Mouse (Mus musculus): Measurements from ENCODE around the gene Olfr320.
"Not testable (repeated sequence)": the region's sequence is repeated elsewhere in the genome, so short reads cannot be mapped to it uniquely, and the experiment has no call there.

Olfr320 gene

DNA sequence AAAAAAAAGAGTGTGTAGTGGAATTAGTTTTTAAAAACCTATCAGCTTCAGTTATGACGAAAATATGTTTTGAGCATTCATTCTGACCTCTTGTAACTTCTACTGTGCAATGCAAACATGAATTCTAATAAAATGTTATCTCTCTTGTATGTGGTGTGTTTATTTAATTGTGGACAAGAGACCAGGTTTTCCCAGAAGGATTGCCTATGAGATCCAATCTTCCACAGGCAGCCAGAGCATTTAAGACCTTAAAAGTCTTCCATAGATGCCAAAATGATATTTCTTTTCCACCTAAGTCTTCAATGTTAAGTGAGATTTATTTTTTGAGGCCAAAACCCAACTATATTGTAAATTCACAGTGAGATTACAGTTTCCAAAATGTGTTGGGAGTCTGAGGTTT, at the start of gene Olfr320:
Gene Olfr320, plus strand, starts transcription at position 301 of the 400 bp plus-strand sequence.
- DNase-seq (ENCODE audit: low spot score), result no peak

DNA sequence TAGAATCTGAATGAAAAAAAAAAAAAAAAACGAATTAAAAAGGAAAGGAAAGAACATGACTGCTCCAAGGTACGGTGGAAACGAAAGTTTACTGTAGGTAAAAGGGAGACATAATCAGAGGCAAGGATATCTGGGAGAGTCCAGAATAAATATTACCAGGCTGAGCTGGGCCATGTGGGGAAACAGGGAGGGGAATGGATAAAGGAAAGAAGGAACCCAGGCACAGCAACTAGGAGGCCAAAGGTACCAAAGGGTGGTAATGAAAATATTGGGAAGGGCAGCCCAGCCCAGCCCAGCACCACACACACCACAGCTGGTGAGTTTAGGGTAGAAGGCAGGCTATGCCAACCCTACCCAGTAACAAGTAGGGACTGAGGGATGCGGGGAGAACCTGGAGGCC, 46.0 kb upstream of the Olfr320 start:
- DNase-seq (ENCODE audit: low spot score), result no peak

- peak; percentile 35 for DNase-seq (ENCODE audit: low spot score)
Observed at GRCm38 (mm10) chr11:58636376-58636977, 44.4 kb upstream of the Olfr320 start.

DNA sequence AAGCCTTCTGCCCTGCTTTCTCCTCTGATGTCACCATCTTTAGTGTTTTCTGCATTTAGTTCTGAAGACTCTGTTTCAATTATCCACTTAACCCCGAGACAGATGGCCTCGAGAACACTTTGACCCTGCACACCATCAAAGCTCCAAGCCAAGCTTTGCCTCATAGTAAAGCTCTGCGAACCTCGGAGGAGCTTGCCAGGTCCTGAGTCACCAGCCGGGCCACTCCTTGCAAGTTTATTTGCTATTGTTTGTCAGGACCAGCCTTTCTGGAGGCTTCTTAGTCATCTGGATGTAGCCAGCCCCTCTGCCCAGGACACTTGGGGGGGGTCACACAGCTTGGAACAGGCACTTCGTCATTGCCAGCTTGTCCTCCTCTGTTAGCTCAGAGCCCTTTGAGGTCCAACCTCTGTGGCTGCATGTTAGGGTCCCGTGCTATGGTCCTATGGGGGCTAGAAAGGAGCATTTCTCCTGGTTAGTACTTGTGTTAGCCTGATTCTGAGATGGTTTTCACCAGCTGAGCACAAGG, 42.7 kb upstream of the Olfr320 start:
- peak; percentile 38 for DNase-seq (ENCODE audit: low spot score)

GRCm38 (mm10) chr11:58640272-58640867, 40.5 kb upstream of the Olfr320 start, which contains the start of gene Trim58:
Gene Trim58, plus strand, starts transcription at chr11:58640465.
- peak; percentile 8 for DNase-seq (ENCODE audit: low spot score)

- no peak for DNase-seq (ENCODE audit: low spot score)
Observed at GRCm38 (mm10) chr11:58641057-58641456, 39.8 kb upstream of the Olfr320 start.

DNA sequence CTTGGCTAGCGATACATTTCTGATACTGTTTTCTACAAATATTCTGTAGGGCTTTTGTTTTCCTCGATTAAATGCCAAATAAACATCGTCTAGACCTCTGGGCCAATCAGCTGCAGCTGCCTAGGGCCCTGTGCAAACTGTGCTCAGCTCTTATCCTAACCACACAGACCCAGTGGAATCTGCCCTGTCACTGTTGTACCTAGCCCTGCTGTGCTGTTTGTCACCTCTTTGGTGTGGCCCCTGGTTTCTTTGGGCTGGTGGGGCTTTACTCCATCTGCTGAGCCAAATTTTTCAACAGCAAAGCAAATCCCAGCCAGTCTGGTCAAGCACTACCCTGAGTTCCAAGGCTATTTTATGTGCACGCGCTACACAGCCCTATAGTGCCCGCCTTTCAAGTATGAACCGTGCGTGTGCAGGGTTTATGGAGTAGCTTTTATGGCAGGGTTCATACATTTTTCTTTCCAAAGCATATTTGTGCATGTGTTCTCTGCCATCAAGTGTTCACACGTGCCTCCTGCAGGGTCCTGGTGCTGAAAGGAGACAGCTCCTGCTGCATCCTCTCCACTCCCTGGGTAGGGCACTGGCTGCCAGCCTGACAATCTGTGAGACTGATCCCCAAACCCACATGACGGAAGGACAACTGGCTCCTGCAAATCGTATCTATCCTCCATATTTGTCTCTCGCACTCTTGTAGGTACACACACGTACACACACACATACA, 39.1 kb upstream of the Olfr320 start:
- no peak for DNase-seq (ENCODE audit: low spot score)

- DNase-seq (ENCODE audit: low spot score), result peak; percentile 17
Observed at GRCm38 (mm10) chr11:58643350-58643749, 37.5 kb upstream of the Olfr320 start.

- no peak for DNase-seq (ENCODE audit: low spot score)
Observed at GRCm38 (mm10) chr11:58655151-58655550, 25.7 kb upstream of the Olfr320 start.

DNA sequence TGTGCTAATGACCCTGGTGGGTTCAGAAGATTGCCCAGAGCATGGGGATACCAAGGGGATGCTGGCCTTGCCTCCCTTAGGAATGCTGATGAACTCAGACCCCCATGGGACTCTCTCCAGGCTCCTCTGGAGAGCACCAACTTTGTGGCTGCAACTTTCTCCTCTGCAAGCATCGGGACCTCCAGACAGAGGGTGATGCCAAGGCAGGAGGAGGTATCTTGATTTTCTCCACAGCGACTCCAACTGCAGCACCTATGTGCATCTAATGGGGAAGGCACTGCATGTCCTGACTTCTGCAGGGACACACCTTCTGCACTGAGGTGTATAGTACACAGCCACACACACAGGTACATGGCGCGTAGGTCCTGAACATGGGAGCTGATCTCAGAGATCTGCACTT, 22.3 kb upstream of the Olfr320 start, which contains the start of gene Olfr322:
Gene Olfr322, plus strand, starts transcription at position 187 of the 400 bp plus-strand sequence.
- DNase-seq (ENCODE audit: low spot score), result no peak

GRCm38 (mm10) chr11:58669252-58669651, 11.6 kb upstream of the Olfr320 start:
- no peak for DNase-seq (ENCODE audit: low spot score)

DNA sequence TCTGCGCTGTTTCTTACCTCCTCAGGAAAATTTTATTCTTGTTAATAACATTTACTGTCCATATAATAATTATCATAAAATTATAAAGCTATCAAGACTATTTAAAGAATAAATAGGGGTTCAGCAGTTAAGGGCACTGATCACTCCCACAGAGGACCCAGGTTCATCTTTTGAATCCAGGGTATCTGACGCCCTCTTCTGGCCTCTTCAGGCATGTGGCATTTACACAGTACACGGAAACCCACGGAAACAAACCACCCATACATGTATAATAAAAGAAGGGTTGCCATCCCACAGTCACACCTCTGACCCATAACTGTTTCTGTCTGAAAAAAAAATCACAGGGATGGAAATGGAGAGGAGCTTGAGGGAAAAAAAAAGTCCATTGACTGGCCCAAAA, 9.1 kb upstream of the Olfr320 start:
- DNase-seq (ENCODE audit: low spot score), result no peak

DNA sequence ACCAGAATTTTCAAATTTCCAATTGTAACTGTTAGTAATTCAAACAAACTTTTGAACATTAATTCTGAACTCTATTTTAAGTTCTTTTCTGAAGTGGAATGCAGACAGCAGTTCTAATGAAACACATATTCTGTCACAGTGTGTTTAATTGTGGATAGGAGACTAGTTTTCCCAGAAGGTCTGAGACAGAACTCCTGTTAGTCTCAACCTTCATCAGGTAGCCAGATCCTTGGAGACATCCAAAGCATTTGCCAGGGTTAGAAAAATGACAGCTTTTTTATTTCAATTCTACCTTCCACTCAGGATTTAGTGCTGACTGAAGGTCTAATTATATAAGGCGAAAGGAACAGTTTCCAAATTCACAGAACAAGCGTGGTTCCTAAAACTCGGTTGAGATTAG, 18.0 kb downstream of the Olfr320 start, which contains the start of gene Olfr319:
Gene Olfr319, plus strand, starts transcription at position 301 of the 400 bp plus-strand sequence.
- no peak for DNase-seq (ENCODE audit: low spot score)

GRCm38 (mm10) chr11:58709086-58709485, 28.2 kb downstream of the Olfr320 start:
- DNase-seq (ENCODE audit: low spot score), result no peak

GRCm38 (mm10) chr11:58717723-58718122, 36.8 kb downstream of the Olfr320 start:
- not testable (repeated sequence) for DNase-seq (ENCODE audit: low spot score)

GRCm38 (mm10) chr11:58719701-58720100, 38.8 kb downstream of the Olfr320 start:
- no peak for DNase-seq (ENCODE audit: low spot score)

GRCm38 (mm10) chr11:58723914-58724313, 43.0 kb downstream of the Olfr320 start, which contains the start of gene Olfr318:
Gene Olfr318, minus strand, starts transcription at chr11:58724014.
- no peak for DNase-seq (ENCODE audit: low spot score)

- not testable (repeated sequence) for DNase-seq (ENCODE audit: low spot score)
Observed at GRCm38 (mm10) chr11:58727896-58728650, 47.2 kb downstream of the Olfr320 start.

- no peak for DNase-seq (ENCODE audit: low spot score)
Observed at GRCm38 (mm10) chr11:58733372-58733771, 52.5 kb downstream of the Olfr320 start.
